Mouse (Mus musculus): ENCODE results near the gene Serpinb7.

- TF ChIP-seq ELF1 (IDR thresholded peaks at IDR 0.05; ENCODE audit: low read depth, low read length) (no peak), JUND (conservative IDR thresholded peaks at IDR 0.05; ENCODE audit: low read depth, low read length) (no peak), MEF2A (IDR thresholded peaks at IDR 0.05; ENCODE audit: borderline replicate concordance, low read depth, low read length) (no peak)
Observed at GRCm38 (mm10) chr1:107422487-107422886, 23.0 kb downstream of the Serpinb7 start.

Data from CH12.LX (cell line).